Mouse (Mus musculus): Measurements from ENCODE around the gene Fkbp14. TPM values are rescaled to one million over a fixed set of nuclear protein-coding genes. Genes with fewer than 3 reads are reported as not detected.

Fkbp14 gene
- polyA plus RNA-seq, 1 experiment = 11.3 TPM

GRCm38 (mm10) chr6:54606241-54606640 lies 9.1 kb upstream of the Fkbp14 start:
- Histone ChIP-seq H3K4me1 (ENCODE audit: control insufficient read depth, insufficient read depth, low read length) (no peaks in the 10 kb centered on the region), H3K27ac (ENCODE audit: insufficient read depth, low read length) (no peak overlapping the region), H3K4me3 (ENCODE audit: insufficient read depth, low read length) (no peak overlapping the region)
- TF ChIP-seq POLR2A (IDR thresholded peaks at IDR 0.05; ENCODE audit: extremely low read depth, insufficient read depth, low read length) = no peak
- TF ChIP-seq CTCF (IDR thresholded peaks at IDR 0.05; ENCODE audit: extremely low read depth, insufficient read depth, low read length) = no peak

- TF ChIP-seq POLR2A (IDR thresholded peaks at IDR 0.05; ENCODE audit: extremely low read depth, insufficient read depth, low read length) (no peak), CTCF (IDR thresholded peaks at IDR 0.05; ENCODE audit: extremely low read depth, insufficient read depth, low read length) (no peak)
- H3K4me3 ChIP-seq (ENCODE audit: insufficient read depth, low read length) = no peak overlapping the region
- H3K4me1 ChIP-seq (ENCODE audit: control insufficient read depth, insufficient read depth, low read length) = no peaks in the 10 kb centered on the region
- no peak overlapping the region for H3K27ac ChIP-seq (ENCODE audit: insufficient read depth, low read length)
These were observed 7.0 kb upstream of the Fkbp14 start for GRCm38 (mm10) chr6:54604001-54604715.

- TF ChIP-seq POLR2A (IDR thresholded peaks at IDR 0.05; ENCODE audit: extremely low read depth, insufficient read depth, low read length) = no peak
- no peak for TF ChIP-seq CTCF (IDR thresholded peaks at IDR 0.05; ENCODE audit: extremely low read depth, insufficient read depth, low read length)
- H3K4me1 ChIP-seq (ENCODE audit: control insufficient read depth, insufficient read depth, low read length) = no peaks in the 10 kb centered on the region
- no peak overlapping the region for H3K27ac ChIP-seq (ENCODE audit: insufficient read depth, low read length)
- no peak overlapping the region for H3K4me3 ChIP-seq (ENCODE audit: insufficient read depth, low read length)
These were observed 5.8 kb upstream of the Fkbp14 start for GRCm38 (mm10) chr6:54602891-54603290.

- no peak for TF ChIP-seq CTCF (IDR thresholded peaks at IDR 0.05; ENCODE audit: extremely low read depth, insufficient read depth, low read length)
- TF ChIP-seq POLR2A (IDR thresholded peaks at IDR 0.05; ENCODE audit: extremely low read depth, insufficient read depth, low read length) = no peak
- H3K4me3 ChIP-seq (ENCODE audit: insufficient read depth, low read length) = no peak overlapping the region
- H3K27ac ChIP-seq (ENCODE audit: insufficient read depth, low read length) = no peak overlapping the region
- H3K4me1 ChIP-seq (ENCODE audit: control insufficient read depth, insufficient read depth, low read length) = peaks cover 5% of the 10 kb centered on the region; the same call in 1 of the 2 replicates
These were observed 3.7 kb upstream of the Fkbp14 start for GRCm38 (mm10) chr6:54600681-54601347.

- H3K4me3 ChIP-seq (ENCODE audit: insufficient read depth, low read length) = no peak overlapping the region
- TF ChIP-seq POLR2A (IDR thresholded peaks at IDR 0.05; ENCODE audit: extremely low read depth, insufficient read depth, low read length) = no peak
- no peak for TF ChIP-seq CTCF (IDR thresholded peaks at IDR 0.05; ENCODE audit: extremely low read depth, insufficient read depth, low read length)
These were observed 603 bp upstream of the Fkbp14 start for GRCm38 (mm10) chr6:54597711-54598110.

GRCm38 (mm10) chr6:54595330-54595878 lies 1.7 kb downstream of the Fkbp14 start:
- peaks cover 6% of the 10 kb centered on the region; the same call in 1 of the 2 replicates for H3K4me1 ChIP-seq (ENCODE audit: control insufficient read depth, insufficient read depth, low read length)
- peak overlapping the region; percentile 45 for H3K4me3 ChIP-seq (ENCODE audit: insufficient read depth, low read length)
- TF ChIP-seq POLR2A (IDR thresholded peaks at IDR 0.05; ENCODE audit: extremely low read depth, insufficient read depth, low read length) (no peak), CTCF (IDR thresholded peaks at IDR 0.05; ENCODE audit: extremely low read depth, insufficient read depth, low read length) (no peak)
- H3K27ac ChIP-seq (ENCODE audit: insufficient read depth, low read length) = peak overlapping the region; percentile 61; the same call in 1 of the 2 replicates

More at GRCm38 (mm10) chr6:54597711-54598110, 603 bp upstream of the Fkbp14 start:
- H3K27ac ChIP-seq (ENCODE audit: insufficient read depth, low read length) = no peak overlapping the region
- peaks cover 5% of the 10 kb centered on the region; the same call in 1 of the 2 replicates for H3K4me1 ChIP-seq (ENCODE audit: control insufficient read depth, insufficient read depth, low read length)

- H3K4me3 ChIP-seq (ENCODE audit: insufficient read depth, low read length) = peak within 1 kb of the TSS; percentile 45
- peaks cover 6% of the 10 kb centered on the region; the same call in 1 of the 2 replicates for H3K4me1 ChIP-seq (ENCODE audit: control insufficient read depth, insufficient read depth, low read length)
- H3K27ac ChIP-seq (ENCODE audit: insufficient read depth, low read length) = peak within 1 kb of the TSS; percentile 61; the same call in 1 of the 2 replicates
- peak; percentile 40; the same call in 1 of the 2 replicates for TF ChIP-seq POLR2A (IDR thresholded peaks at IDR 0.05; ENCODE audit: extremely low read depth, insufficient read depth, low read length)
- TF ChIP-seq CTCF (IDR thresholded peaks at IDR 0.05; ENCODE audit: extremely low read depth, insufficient read depth, low read length) = no peak
These were observed 2.4 kb downstream of the Fkbp14 start, which contains the start of gene Plekha8 for GRCm38 (mm10) chr6:54594469-54595329. Gene Plekha8 (plus strand): TSS chr6:54595111.

GRCm38 (mm10) chr6:54593766-54594468 lies 3.2 kb downstream of the Fkbp14 start:
- H3K4me3 ChIP-seq (ENCODE audit: insufficient read depth, low read length) = no peak overlapping the region; the same call in 1 of the 2 replicates
- no peak for TF ChIP-seq POLR2A (IDR thresholded peaks at IDR 0.05; ENCODE audit: extremely low read depth, insufficient read depth, low read length)
- no peak for TF ChIP-seq CTCF (IDR thresholded peaks at IDR 0.05; ENCODE audit: extremely low read depth, insufficient read depth, low read length)
- peaks cover 6% of the 10 kb centered on the region; the same call in 1 of the 2 replicates for H3K4me1 ChIP-seq (ENCODE audit: control insufficient read depth, insufficient read depth, low read length)
- H3K27ac ChIP-seq (ENCODE audit: insufficient read depth, low read length) = no peak overlapping the region
